Mouse (Mus musculus) heart, adult 2 months (tissue): Measurements from ENCODE around the gene Hint2. TPM values are rescaled to one million over a fixed set of nuclear protein-coding genes. Genes with fewer than 3 reads are reported as not detected.

Experiments
- DNase-seq, 2 experiments: peaks; one replicate each; pipeline ENCODE4 v3.0.0; 2021
- H3K27ac ChIP-seq: fragments of 200-600 bp; 2 replicates; pipeline ENCODE4 v1.8.1; 2022
- H3K27me3 ChIP-seq: fragments of 200-500 bp; 2 replicates; pipeline ENCODE4 v1.6.1; 2012; ENCODE audit warnings: mild to moderate bottlenecking, low read length, inconsistent platforms, mixed read lengths; ENCODE audit not compliant: control insufficient read depth, insufficient read depth
- H3K36me3 ChIP-seq: fragments of 200-500 bp; 2 replicates; pipeline ENCODE4 v1.6.1; 2012; ENCODE audit warnings: low read length, inconsistent platforms; ENCODE audit not compliant: control insufficient read depth, insufficient read depth
- H3K4me1 ChIP-seq: fragments of 200-500 bp; 2 replicates; pipeline ENCODE4 v1.6.1; 2011; ENCODE audit warnings: low read length; ENCODE audit not compliant: control insufficient read depth, insufficient read depth
- H3K4me3 ChIP-seq: fragments of 200-600 bp; 2 replicates; pipeline ENCODE4 v1.8.1; 2022
- H3K79me2 ChIP-seq: fragments of 200-500 bp; replicated peaks from 2 replicates; pipeline ENCODE4 v1.6.1; 2012; ENCODE audit warnings: mild to moderate bottlenecking, inconsistent platforms, low read length, moderate library complexity, mixed read lengths; ENCODE audit not compliant: control insufficient read depth, insufficient read depth
- H3K9ac ChIP-seq: fragments of 200-500 bp; 2 replicates; pipeline ENCODE4 v1.6.1; 2012; ENCODE audit warnings: low read depth, mild to moderate bottlenecking, control low read depth, inconsistent platforms, low read length, mixed read lengths
- CTCF ChIP-seq: fragments of 200-600 bp; IDR thresholded peaks from 2 replicates; pipeline ENCODE4 v1.8.1; 2022; ENCODE audit warnings: antibody characterized with exemption, mild to moderate bottlenecking, moderate library complexity
- EP300 ChIP-seq: fragments of 200-500 bp; IDR thresholded peaks from 2 replicates; pipeline ENCODE4 v1.6.1; 2011; ENCODE audit warnings: low read depth, low read length, control low read depth; ENCODE audit not compliant: insufficient read depth
- POLR2A ChIP-seq: fragments of 200-500 bp; IDR thresholded peaks from 2 replicates; pipeline ENCODE4 v1.6.1; 2011; ENCODE audit warnings: mild to moderate bottlenecking, low read depth, low read length, control low read depth; ENCODE audit not compliant: insufficient read depth
- WGBS: fragments of 180-500 bp; shearing (Covaris S2); methylation state at CpG from one replicate; pipeline ENCODE4 v1.1.7; 2018; 5-methylcytosine and 5-hydroxymethylcytosine counted together
- intact Hi-C: fragments of 180-260 bp; cut with DNase I; formaldehyde crosslinking; loops from one replicate; pipeline ENCODE4 v1.15.1; 2025
- polyA plus RNA-seq: library from polyadenylated mRNA; depleted of rRNA; stranded (reverse); fragments of >200 nt; gene quantifications from 2 replicates; pipeline ENCODE4 v1.2.3, GENCODE M21; 2012
- total RNA-seq, 2 experiments: library from RNA; stranded (reverse); gene quantifications; 2 replicates each; pipeline ENCODE4 v1.2.3; 2021

The Hint2 gene
- total and polyA plus RNA-seq, 3 experiments = 143 to 165 (median 155) TPM

- Histone ChIP-seq H3K4me1 (no peaks in the 10 kb centered on the region), H3K79me2 (no peaks in the 10 kb centered on the region), H3K36me3 (no peaks in the 10 kb centered on the region), H3K27me3 (no peaks in the 10 kb centered on the region), H3K9ac (no peak overlapping the region), H3K4me3 (no peak overlapping the region), H3K27ac (no peak overlapping the region)
- intact Hi-C loops = no loop called here
- TF ChIP-seq POLR2A (no peak), EP300 (no peak), CTCF (no peak)
- DNase-seq = no peak
- WGBS = 87% methylated on average over 6 of the region's 6 CpGs
Measured at GRCm38 (mm10) chr4:43678541-43678940, 22.3 kb upstream of the Hint2 start.

GRCm38 (mm10) chr4:43675608-43676007 is 19.3 kb upstream of the Hint2 start:
- Histone ChIP-seq H3K27ac (no peak overlapping the region), H3K36me3 (no peaks in the 10 kb centered on the region), H3K4me1 (peaks cover 2% of the 10 kb centered on the region), H3K27me3 (no peaks in the 10 kb centered on the region), H3K9ac (no peak overlapping the region), H3K4me3 (no peak overlapping the region), H3K79me2 (no peaks in the 10 kb centered on the region)
- TF ChIP-seq POLR2A (no peak), CTCF (no peak), EP300 (no peak)
- 72% methylated on average over 4 of the region's 4 CpGs for WGBS
- DNase-seq = no peak
- intact Hi-C loops = no loop called here

- Histone ChIP-seq H3K4me3 (no peak overlapping the region), H3K9ac (no peak overlapping the region), H3K4me1 (peaks cover 2% of the 10 kb centered on the region), H3K79me2 (no peaks in the 10 kb centered on the region), H3K36me3 (no peaks in the 10 kb centered on the region), H3K27me3 (no peaks in the 10 kb centered on the region), H3K27ac (no peak overlapping the region)
- intact Hi-C loops = no loop called here
- TF ChIP-seq EP300 (no peak), POLR2A (no peak), CTCF (no peak)
- 80% methylated on average over 5 of the region's 5 CpGs for WGBS
- DNase-seq = no peak
Measured at GRCm38 (mm10) chr4:43674974-43675373, 18.7 kb upstream of the Hint2 start.

GRCm38 (mm10) chr4:43673703-43674102 is 17.4 kb upstream of the Hint2 start:
- TF ChIP-seq POLR2A (no peak), CTCF (no peak), EP300 (no peak)
- H3K36me3 ChIP-seq = no peaks in the 10 kb centered on the region
- H3K4me1 ChIP-seq = peaks cover 5% of the 10 kb centered on the region
- H3K4me3 ChIP-seq = no peak overlapping the region
- 88% methylated on average over 8 of the region's 8 CpGs for WGBS
- no peak overlapping the region for H3K9ac ChIP-seq
- no peaks in the 10 kb centered on the region for H3K27me3 ChIP-seq
- no peaks in the 10 kb centered on the region for H3K79me2 ChIP-seq
- H3K27ac ChIP-seq = no peak overlapping the region
- intact Hi-C loops = no loop called here
- DNase-seq = no peak

- peak; percentile 83 to 90 for DNase-seq
- peak; percentile 43; the same call in 1 of the 2 replicates for TF ChIP-seq EP300
- TF ChIP-seq POLR2A = no peak
- peak; percentile 96 for TF ChIP-seq CTCF
- Histone ChIP-seq H3K4me1 (peaks cover 7% of the 10 kb centered on the region), H3K36me3 (no peaks in the 10 kb centered on the region), H3K4me3 (no peak overlapping the region), H3K27me3 (no peaks in the 10 kb centered on the region), H3K9ac (no peak overlapping the region), H3K27ac (no peak overlapping the region), H3K79me2 (no peaks in the 10 kb centered on the region)
- WGBS = 9% methylated on average over 2 of the region's 2 CpGs
- intact Hi-C loops = loop anchor here (1.0 kb wide), 1 partner anchor 40 kb away; no protein-coding TSS in a partner anchor
Measured at GRCm38 (mm10) chr4:43672070-43672469, 15.8 kb upstream of the Hint2 start.

GRCm38 (mm10) chr4:43669428-43669794 is 13.1 kb upstream of the Hint2 start:
- Histone ChIP-seq H3K27ac (peak overlapping the region; percentile 93), H3K79me2 (no peaks in the 10 kb centered on the region), H3K36me3 (no peaks in the 10 kb centered on the region), H3K4me3 (peak overlapping the region; percentile 83), H3K4me1 (peaks cover 7% of the 10 kb centered on the region), H3K27me3 (no peaks in the 10 kb centered on the region; the same call in 1 of the 2 replicates), H3K9ac (peak overlapping the region; percentile 67)
- WGBS = under 1% methylated on average over 23 of the region's 25 CpGs
- intact Hi-C loops = loop anchor here (2.0 kb wide), 1 partner anchor 39 kb away; the partner anchor contains the start of gene Npr2
- DNase-seq = no peak
- TF ChIP-seq CTCF (no peak), POLR2A (no peak), EP300 (no peak)
